Mouse (Mus musculus): ENCODE measurements around the gene Draxin.

Gene Draxin

GRCm38 (mm10) chr4:148083176-148083899 is 47.2 kb downstream of the Draxin start:
- DNase-seq (ENCODE audit: low spot score) = no peak

GRCm38 (mm10) chr4:148082257-148083044 is 48.0 kb downstream of the Draxin start:
- peak; percentile 73 for DNase-seq (ENCODE audit: low spot score)

GRCm38 (mm10) chr4:148081201-148081600 is 49.3 kb downstream of the Draxin start:
- DNase-seq (ENCODE audit: low spot score) = no peak

GRCm38 (mm10) chr4:148080597-148080973 is 49.9 kb downstream of the Draxin start:
- DNase-seq (ENCODE audit: low spot score) = no peak

- DNase-seq (ENCODE audit: low spot score) = no peak
These were observed 50.4 kb downstream of the Draxin start for GRCm38 (mm10) chr4:148079944-148080596.

- no peak for DNase-seq (ENCODE audit: low spot score)
These were observed 51.3 kb downstream of the Draxin start for GRCm38 (mm10) chr4:148079212-148079611.

- DNase-seq (ENCODE audit: low spot score) = no peak
These were observed 54.6 kb downstream of the Draxin start for GRCm38 (mm10) chr4:148075881-148076280.

GRCm38 (mm10) chr4:148075259-148075658 is 55.2 kb downstream of the Draxin start:
- DNase-seq (ENCODE audit: low spot score) = no peak

GRCm38 (mm10) chr4:148074521-148075189 is 55.8 kb downstream of the Draxin start:
- peak; percentile 47 for DNase-seq (ENCODE audit: low spot score)

- peak; percentile 58 for DNase-seq (ENCODE audit: low spot score)
These were observed 59.0 kb downstream of the Draxin start for GRCm38 (mm10) chr4:148071508-148071907.

- DNase-seq (ENCODE audit: low spot score) = no peak
These were observed 60.8 kb downstream of the Draxin start for GRCm38 (mm10) chr4:148069602-148070218.

GRCm38 (mm10) chr4:148067346-148067745 is 63.2 kb downstream of the Draxin start:
- no peak for DNase-seq (ENCODE audit: low spot score)

- peak; percentile 48 for DNase-seq (ENCODE audit: low spot score)
These were observed 64.1 kb downstream of the Draxin start for GRCm38 (mm10) chr4:148066401-148066744.

- no peak for DNase-seq (ENCODE audit: low spot score)
These were observed 64.6 kb downstream of the Draxin start for GRCm38 (mm10) chr4:148065702-148066400.

- no peak for DNase-seq (ENCODE audit: low spot score)
These were observed 69.4 kb downstream of the Draxin start for GRCm38 (mm10) chr4:148061086-148061480.

GRCm38 (mm10) chr4:148060120-148061085 is 70.1 kb downstream of the Draxin start:
- no peak for DNase-seq (ENCODE audit: low spot score)

- no peak for DNase-seq (ENCODE audit: low spot score)
These were observed 71.5 kb downstream of the Draxin start for GRCm38 (mm10) chr4:148058993-148059392.

GRCm38 (mm10) chr4:148058218-148058819 is 72.2 kb downstream of the Draxin start:
- DNase-seq (ENCODE audit: low spot score) = no peak

- no peak for DNase-seq (ENCODE audit: low spot score)
These were observed 72.8 kb downstream of the Draxin start for GRCm38 (mm10) chr4:148057661-148058209.
